Mouse (Mus musculus): ENCODE data around the gene Zfp207. TPM values are rescaled to one million over a fixed set of nuclear protein-coding genes. Genes with fewer than 3 reads are reported as not detected.
"Not testable (repeated sequence)": the region's sequence is repeated elsewhere in the genome, so short reads cannot be mapped to it uniquely, and the experiment has no call there.

Gene Zfp207
- total RNA-seq, 4 experiments from 2014 or later: 115 to 175 (median 146) TPM

DNA sequence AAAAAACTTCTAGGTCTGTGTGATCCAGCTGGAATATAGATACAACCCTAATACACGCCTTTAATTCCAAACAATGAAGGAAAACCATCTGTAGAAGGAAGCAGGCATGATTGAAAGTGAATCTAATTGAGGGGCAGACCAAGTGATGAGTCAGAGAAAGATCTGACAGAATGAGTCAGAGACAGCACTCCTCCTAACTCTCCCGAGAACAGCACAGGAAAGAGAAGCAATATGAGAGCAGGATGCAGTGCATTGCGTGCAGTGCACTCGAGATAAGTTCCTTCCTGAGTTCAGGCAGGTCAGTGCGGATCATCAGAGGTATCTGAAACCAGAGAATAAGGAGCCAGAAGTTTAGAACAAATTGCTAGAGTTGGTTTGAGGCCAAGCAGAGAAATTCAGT, 34.0 kb downstream of the Zfp207 start:
- no peak for DNase-seq

- DNase-seq: no peak
These were observed 36.7 kb downstream of the Zfp207 start for GRCm38 (mm10) chr11:80419743-80420142.

DNA sequence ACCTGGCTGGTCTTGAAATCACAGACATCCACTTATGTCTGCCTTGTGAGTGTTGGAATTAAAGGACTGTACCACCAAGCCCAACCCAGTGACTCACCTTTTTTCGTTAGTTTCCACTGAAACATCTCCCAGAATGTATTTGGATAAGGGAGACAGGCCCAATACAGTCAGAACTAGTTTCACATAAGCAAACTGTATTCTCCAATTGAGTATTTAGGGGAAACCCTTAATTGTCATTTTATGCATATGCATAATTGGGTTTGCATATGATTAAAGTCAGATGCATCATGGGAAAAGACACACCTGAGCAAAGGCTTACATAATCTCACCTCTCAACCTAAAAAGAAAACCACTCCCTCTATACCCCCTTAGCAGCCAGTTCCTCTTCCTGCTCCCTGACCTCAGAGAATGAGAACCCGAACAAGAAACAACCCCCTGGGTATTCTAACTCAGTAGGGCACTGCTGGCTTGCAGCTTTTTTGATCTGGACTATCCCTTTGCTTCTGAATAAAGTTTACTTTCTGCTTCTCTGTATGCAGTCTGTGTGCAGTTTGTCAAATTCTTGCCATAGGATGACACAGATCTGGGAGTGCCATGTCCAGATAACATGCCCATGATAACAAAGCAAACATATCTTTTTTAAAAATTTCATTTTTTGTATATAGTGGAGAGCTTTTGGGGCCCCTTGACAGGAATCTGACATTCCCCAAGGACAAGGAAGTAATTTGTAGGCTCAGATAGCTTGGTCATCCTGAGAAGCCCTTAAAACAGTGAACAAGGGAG, 37.3 kb downstream of the Zfp207 start:
- DNase-seq: no peak

- no peak for DNase-seq
These were observed 38.5 kb downstream of the Zfp207 start for GRCm38 (mm10) chr11:80421421-80422047.

DNA sequence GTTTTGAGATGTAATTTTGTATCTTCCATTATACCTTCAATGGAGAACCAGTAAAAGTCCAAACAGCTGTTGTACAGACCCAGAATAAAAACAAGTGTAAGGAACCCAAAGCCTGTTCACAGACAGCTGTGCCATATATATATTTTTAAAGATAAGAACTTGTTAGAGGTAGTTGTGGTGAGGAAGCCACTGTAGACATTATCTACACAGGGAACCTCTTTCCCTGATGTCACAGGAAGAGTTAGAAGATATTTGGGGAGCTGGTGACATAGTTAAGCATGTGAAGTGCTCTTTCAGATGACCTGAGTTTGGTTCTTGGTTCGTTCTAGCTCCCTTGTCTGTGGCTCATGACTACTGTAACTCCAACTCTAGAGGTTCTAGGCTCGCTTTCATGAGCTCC, 41.6 kb downstream of the Zfp207 start:
- DNase-seq: no peak

DNA sequence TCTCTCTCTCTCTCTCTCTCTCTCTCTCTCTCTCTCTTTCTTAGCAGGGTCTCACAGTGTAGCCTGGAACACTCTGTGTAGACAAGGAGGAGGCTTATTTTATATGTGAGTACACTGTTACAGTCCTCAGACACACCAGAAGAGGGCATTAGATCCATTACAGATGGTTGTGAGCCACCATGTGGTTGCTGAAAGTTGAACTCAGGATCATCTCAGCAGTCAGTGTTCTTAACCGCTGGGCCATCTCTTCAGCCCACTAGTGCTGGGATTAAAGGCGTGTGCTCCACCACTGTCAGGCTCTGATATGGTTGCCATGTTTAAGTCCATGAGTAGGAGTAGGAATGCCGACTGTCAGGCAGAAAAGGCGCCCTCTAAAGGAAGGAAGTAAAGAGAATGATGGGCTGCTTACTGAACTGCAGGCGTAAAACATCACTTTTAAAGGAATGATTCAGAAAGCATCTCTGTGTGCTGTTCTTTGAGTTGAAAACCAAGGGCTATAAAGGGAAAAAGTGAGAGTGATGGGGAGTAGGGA, 42.2 kb downstream of the Zfp207 start:
- no peak for DNase-seq

DNA sequence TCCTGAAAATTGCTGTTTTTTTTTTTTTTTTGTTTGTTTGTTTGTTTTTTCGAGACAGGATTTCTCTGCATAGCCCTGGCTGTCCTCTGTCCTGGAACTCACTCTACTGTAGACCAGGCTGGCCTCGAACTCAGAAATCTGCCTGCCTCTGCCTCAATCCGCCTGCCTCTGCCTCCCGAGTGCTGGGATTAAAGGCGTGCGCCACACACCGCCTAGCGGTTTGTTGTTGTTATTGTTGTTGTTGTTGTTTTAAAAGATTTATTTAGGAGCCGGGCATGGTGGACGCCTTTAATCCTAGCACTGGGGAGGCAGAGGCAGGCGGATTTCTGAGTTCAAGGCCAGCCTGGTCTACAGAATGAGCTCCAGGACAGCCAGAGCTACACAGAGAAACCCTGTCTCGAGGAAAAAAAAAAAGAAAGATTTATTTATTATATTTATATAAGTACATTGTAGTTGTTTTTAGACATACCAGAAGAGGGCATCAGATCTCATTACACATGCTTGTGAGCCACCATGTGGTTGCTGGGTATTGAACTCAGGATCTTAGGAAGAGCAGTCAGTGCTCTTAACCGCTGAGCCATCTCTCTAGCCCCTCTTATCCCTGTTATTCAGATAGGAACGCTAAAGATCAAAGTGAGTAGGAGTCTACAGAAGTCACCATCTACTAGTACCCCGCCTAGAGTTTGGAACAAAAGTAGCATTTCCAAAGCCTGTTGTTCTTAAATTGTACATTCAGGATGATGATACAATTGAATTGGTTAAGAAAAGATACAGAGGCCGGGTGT, 43.1 kb downstream of the Zfp207 start:
- not testable (repeated sequence) for DNase-seq

DNA sequence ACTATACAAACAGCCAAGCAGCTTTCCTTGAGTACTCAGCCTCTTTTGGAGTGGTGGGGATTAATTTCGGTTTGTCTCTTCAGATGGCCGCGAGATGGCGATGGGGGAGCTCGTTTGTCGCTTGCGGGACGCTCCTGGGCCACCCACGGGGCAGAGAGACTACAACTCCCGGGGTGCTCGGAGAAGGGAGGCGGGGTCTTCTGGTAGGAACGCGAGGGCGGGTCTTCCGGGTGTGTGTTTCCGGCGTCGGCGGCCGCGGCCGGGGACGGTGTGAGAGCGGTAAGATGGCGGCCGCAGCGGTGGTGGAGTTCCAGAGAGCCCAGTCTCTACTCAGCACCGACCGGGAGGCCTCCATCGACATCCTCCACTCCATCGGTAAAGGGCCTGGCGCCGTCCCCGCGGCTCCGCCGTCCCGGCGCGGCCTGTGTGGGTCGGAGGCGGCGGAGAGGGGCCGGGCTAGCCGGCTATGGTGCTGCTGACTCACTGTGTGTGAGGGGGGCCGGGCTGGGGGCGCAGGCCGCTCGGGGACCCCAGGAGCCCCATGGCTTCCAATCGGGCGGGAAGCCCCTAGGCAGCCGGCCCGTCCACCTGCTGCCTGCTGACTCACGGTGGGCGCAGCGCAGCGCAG, 45.4 kb downstream of the Zfp207 start, which contains the start of gene Psmd11:
TSS of gene Psmd11 (plus strand) at position 235 of the 628 bp plus-strand sequence.
- DNase-seq: peak; percentile 95

GRCm38 (mm10) chr11:80429009-80429475, 46.0 kb downstream of the Zfp207 start:
- DNase-seq: peak; percentile 44

GRCm38 (mm10) chr11:80429500-80430166, 46.6 kb downstream of the Zfp207 start:
- no peak for DNase-seq

DNA sequence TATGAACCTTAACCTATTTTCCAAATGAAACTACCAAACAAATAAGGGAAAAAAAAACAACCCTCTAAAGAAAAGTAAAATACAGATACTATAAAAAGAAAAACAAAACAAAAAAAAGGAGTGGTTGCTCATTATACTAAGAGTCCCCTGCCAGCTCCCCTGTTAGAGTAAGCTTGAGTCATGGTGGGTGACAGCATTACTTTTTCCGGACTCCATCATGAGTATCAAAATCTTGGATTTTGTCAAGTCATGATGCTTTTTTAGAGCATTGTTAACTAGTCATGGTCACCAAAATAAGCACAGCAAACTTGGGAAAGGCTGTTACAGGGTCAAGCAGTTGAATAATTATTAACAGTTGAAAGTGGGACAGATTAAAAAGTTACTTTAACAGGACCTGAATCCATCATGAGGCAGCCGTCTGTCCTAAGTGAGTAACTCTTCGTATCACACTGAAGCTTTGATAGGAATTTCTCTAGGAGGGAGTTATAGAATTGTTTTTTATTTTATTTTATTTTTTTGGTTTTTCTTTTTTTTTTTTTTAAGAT, 47.4 kb downstream of the Zfp207 start:
- no peak for DNase-seq

DNA sequence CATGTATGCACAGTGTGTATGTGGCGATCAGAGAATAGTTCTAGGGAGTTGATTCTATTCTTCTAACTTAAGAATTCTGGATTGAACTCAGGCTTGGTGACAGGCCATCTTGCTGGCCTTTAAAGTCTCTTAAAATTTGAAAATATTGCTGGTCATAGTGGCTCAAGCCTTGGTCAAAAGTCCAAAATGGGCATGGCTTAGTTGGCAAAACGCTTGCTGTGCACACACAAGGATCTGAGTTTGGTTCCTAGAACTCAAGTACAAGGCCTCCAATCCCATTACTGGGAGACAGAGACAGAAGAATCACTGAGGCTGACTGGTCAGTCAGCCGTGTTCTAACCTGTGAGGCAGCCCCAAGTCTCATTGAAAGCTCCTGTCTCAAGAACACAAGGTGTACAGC, 63.8 kb downstream of the Zfp207 start:
- no peak for DNase-seq

DNA sequence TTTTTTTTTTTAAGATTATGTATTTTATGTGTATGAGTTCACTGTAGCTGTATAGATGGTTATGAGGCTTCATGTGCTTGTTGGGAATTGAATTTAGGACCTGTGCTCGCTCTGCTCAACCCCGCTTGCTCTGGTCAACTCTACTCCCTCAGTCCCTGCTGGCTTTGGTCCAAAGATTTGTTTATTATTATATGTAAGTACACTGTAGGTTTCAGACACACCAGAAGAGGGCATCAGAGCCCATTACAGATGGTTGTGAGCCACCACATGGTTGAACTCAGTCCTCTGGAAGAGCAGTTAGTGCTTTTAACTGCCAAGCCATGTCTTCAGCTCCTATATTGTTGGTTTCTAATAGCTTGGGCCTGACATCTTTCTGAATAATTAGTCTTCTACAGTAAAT, 66.8 kb downstream of the Zfp207 start:
- DNase-seq: no peak

DNA sequence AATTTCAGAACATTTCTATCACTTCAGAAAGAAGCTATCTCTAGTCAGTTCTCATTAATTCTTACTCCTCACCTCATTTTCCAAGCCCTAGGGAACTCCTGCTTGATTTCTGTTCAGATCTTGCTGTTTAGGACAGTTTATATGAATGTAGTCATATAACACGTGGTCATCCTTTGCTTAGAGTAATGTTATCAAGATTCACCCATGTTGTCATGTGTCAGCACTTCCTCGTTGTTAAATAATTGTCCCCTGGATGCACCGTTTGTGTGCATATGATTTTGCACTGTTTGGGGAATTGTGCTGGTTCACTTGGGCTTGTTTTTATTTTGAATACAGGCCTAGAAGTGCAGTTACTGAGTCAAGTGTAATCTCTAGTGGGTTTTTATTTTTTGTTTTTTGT, 69.2 kb downstream of the Zfp207 start:
- no peak for DNase-seq

DNA sequence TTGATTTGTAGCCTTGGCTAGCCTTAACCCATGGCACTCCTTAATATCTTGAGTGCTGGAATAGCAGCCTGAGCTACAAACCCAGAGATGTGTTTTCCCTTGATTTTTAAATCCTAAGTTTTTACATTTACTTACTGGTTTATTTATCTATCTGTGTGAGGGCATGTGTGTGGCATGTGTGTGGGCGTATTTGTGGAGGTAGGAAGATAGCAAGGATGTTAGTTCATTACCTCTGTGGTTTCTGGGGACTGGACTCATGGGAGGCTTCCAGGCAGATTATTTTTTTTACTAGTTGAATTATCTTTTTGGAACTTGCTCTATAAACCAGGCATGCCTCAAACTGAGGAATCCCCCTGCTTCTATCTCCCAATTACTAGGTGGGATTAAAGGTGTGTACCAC, 70.1 kb downstream of the Zfp207 start:
- DNase-seq: no peak

Other genes starting within 250 kb of the Zfp207 start
- gene Tefm, start 241.1 kb upstream of the Zfp207 start, total RNA-seq (2022): 10 to 100 TPM; 15.5 to 23.6 (median 17.5) TPM
- gene Adap2, start 229.2 kb upstream of the Zfp207 start, total RNA-seq (2022): 10 to 100 TPM in 2 of 4 experiments, 1 to 10 TPM in 2; 7.0 to 19.5 (median 13.3) TPM
- gene Rnf135, start 199.4 kb upstream of the Zfp207 start, total RNA-seq (2022): 10 to 100 TPM; 13.4 to 16.8 (median 13.7) TPM
- gene Rhot1, start 174.3 kb upstream of the Zfp207 start, total RNA-seq (2022): 10 to 100 TPM; 72.8 to 84.0 (median 81.5) TPM
- gene Rhbdl3, start 82.4 kb upstream of the Zfp207 start, total RNA-seq (2022): 10 to 100 TPM in 1 of 4 experiments, 1 to 10 TPM in 3; 3.0 to 12.1 (median 7.0) TPM
- 10 to 100 TPM; 23.4 to 34.3 (median 27.3) TPM for gene 5730455P16Rik, start 5.2 kb upstream of the Zfp207 start, total RNA-seq (2022)
- 100 to 1,000 TPM; 121 to 161 (median 141) TPM for gene Psmd11, start 45.3 kb downstream of the Zfp207 start, total RNA-seq (2022)
- gene Cdk5r1, start 93.7 kb downstream of the Zfp207 start, total RNA-seq (2022): 1 to 10 TPM; 2.4 to 3.9 (median 3.4) TPM